Mouse (Mus musculus) left cerebral cortex, postnatal 14 days (tissue): ENCODE results near the gene Hist1h1a. TPM values are rescaled to one million over a fixed set of nuclear protein-coding genes. Genes with fewer than 3 reads are reported as not detected.
"Not testable (repeated sequence)": the region's sequence is repeated elsewhere in the genome, so short reads cannot be mapped to it uniquely, and the experiment has no call there.

ENCODE experiments used
- DNase-seq, 2 experiments: peaks; one replicate each; pipeline ENCODE4 v3.0.0; 2021 to 2022; ENCODE audit warnings: low spot score in 2 of 2, mixed read lengths in 1 of 2
- intact Hi-C: fragments of 180-260 bp; cut with DNase I; formaldehyde crosslinking; loops from one replicate; pipeline ENCODE4 v1.15.1; 2025
- total RNA-seq, 2 experiments: library from RNA; stranded (reverse); gene quantifications; 2 replicates each; pipeline ENCODE4 v1.2.3; 2021

The Hist1h1a gene
- total RNA-seq, 2 experiments from 2014 or later, result 20.4 to 29.2 TPM

- intact Hi-C loops, result no loop called here
- no peak for DNase-seq
These were observed 10.0 kb upstream of the Hist1h1a start for GRCm38 (mm10) chr13:23753314-23754078.

DNA sequence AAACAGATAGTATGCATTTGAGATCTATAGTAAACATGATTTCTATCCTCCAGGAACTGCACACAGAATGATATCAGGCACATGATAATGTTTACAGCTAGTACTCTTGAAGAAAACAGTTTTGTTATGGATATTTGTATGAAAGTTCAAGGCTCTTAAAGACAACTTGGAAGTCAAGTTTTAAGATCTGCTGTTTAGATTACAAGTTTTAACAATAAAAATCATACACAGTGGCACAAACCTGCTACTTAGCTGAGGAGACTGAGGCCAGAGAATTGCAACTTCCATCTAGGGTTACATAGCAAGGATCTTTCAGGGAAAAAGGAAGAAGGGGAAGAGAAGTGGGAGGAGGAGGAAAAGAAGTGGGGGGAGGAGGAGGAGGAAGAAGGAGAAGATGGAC lies 8.5 kb upstream of the Hist1h1a start:
- intact Hi-C loops, result no loop called here

GRCm38 (mm10) chr13:23756790-23757189 lies 6.7 kb upstream of the Hist1h1a start, which contains the start of gene Hist1h4b:
Gene Hist1h4b (plus strand): TSS chr13:23757013.
- peak; percentile 90 for DNase-seq
- intact Hi-C loops, result no loop called here

More for the DNA sequence above, 8.5 kb upstream of the Hist1h1a start:
- no peak for DNase-seq

- DNase-seq, result no peak
- intact Hi-C loops, result no loop called here
These were observed 6.2 kb upstream of the Hist1h1a start for GRCm38 (mm10) chr13:23757211-23757773.

- no peak for DNase-seq
- intact Hi-C loops, result no loop called here
These were observed 5.5 kb upstream of the Hist1h1a start for GRCm38 (mm10) chr13:23757921-23758320.

GRCm38 (mm10) chr13:23759251-23759771 lies 4.2 kb upstream of the Hist1h1a start:
- DNase-seq, result no peak
- intact Hi-C loops, result no loop called here

DNA sequence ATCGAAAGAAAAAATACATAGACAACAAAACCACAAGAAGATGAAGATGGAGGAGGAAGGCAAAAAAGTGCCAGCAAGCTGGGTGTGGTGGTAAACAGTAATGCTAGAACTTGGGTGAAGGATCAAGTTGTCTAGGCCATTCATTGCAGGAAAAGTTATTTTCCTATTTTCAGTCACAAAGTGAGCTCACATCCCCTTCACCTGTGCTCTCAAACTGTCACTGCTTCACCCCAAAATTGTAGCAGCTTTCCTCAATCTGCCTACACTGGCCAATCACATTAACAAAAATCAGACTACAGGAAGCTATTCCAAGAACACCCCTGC lies 3.6 kb upstream of the Hist1h1a start:
- no peak for DNase-seq
- intact Hi-C loops, result no loop called here

DNA sequence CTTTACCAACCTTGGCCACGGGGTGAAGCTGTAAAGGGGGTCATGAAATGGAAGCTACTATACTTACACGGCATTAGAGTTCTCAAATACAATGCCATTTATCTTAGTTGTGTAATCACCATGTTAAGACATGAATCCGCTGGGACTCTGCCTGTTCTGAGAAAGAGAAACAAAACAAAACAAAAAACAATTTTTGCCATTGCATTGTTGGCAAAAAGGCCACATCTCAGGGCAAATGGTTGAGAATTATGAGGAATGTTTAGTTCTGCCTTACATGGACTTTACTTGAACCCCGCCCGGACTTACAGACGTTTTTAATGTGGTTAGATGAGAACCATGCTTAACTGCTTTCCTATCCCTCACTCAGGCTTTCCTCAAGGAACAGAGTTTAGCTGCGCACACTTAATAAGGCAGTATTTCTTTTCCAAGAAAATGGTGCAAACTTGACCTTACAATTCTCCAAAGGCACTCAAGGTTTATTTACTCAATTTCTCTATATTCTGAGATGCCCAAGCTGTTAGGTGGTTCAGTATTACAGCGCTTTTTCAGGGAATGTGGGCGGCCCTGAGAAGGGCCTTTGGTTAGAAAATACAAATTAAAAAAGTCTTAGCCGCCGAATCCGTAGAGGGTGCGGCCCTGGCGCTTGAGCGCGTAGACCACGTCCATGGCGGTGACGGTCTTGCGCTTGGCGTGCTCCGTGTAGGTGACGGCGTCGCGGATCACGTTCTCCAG lies 3.1 kb upstream of the Hist1h1a start:
- peak in 1 of 2 experiments; percentile 48 for DNase-seq
- intact Hi-C loops, result no loop called here

DNA sequence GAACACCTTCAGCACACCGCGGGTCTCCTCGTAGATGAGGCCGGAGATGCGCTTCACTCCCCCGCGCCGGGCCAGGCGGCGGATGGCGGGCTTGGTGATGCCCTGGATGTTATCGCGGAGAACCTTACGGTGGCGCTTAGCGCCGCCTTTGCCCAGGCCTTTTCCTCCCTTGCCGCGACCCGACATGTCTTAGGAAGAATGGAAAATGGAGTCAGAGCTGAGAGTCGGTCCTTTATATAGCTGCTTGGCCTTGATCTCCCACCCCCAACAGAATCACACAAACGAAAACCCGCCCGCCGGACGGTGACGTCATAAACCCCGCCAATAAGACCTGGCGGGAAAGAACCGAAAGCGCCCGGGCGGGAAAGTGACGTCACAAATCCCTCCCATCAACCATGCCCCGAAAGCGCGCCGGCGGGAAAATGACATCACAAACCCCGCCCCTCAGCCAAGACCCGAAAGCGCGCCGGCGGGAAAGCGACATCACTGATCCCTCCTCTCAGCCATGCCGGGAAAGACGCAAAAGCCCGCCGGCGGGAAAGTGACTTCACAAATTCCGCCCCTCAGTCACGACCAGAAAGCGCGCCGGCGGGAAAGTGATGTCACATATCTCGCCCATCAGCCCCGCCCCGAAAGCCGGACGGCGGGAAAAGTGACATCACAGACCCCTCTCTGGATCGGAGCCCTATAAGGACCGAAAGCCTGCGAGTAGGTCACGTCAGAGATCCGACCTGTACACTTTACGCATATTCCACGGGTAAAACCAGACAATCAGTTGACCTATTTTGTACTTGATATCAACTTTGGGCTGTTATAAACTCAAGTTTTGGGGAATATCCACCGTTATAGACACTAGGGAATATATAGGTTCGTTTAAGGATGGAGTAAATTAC lies 2.2 kb upstream of the Hist1h1a start, which contains the start of gene Hist1h4a:
Gene Hist1h4a (minus strand): TSS at position 259 of the 893 bp plus-strand sequence.
- DNase-seq, result peak; percentile 99
- intact Hi-C loops, result no loop called here

DNA sequence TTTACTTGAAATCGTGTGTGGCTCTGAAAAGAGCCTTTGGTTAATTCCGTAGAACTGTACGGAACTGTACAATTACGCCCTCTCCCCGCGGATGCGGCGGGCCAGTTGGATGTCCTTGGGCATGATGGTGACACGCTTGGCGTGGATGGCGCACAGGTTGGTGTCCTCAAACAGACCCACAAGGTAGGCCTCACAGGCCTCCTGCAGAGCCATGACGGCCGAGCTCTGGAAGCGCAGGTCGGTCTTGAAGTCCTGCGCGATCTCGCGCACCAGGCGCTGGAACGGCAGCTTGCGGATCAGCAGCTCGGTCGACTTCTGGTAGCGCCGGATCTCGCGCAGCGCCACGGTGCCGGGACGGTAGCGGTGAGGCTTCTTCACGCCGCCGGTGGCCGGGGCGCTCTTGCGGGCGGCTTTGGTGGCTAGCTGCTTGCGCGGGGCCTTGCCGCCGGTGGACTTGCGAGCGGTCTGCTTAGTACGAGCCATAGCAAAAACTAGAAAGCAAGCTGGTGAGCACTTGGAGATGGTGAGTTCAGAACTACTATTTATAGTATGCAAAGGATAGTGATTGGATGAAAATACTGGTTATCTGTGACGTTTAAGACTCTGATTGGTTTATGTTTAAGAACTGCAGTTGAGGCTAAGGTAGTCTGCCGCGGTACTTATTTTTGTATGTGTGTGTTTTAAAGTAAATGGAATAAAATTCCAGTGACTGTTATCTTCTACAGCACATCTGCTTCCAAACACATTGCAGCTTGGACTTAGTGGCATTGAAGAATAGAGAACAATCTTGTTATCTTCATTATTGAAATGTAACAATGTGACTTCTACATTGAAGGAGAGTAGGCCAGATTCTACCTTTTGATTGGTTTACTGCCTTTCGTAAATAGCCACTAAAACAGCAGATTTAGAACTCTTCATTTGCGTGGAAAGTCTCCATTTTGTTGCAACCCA lies 1.3 kb upstream of the Hist1h1a start, which contains the start of gene Hist1h3a:
Gene Hist1h3a (minus strand): TSS at position 516 of the 951 bp plus-strand sequence.
- DNase-seq, result peak; percentile 60 to 91
- intact Hi-C loops, result not testable (repeated sequence)

DNA sequence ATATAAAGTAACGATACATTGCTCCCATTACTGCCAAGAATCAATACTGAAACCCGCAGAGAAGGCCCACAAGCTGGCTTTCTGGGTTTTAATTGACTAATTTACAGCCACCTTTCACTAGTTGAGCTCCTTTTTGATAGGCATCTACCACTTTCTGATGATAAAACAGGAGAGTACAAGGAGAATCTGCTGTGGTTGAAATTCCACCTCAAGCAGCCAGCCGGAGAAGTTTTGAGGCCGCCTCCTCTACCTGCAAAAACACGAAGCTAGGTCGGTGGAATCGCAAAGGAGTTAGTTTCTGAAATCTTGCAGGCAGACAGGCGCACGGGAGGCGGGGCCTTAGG lies 252 bp upstream of the Hist1h1a start:
- no peak for DNase-seq
- intact Hi-C loops, result no loop called here

DNA sequence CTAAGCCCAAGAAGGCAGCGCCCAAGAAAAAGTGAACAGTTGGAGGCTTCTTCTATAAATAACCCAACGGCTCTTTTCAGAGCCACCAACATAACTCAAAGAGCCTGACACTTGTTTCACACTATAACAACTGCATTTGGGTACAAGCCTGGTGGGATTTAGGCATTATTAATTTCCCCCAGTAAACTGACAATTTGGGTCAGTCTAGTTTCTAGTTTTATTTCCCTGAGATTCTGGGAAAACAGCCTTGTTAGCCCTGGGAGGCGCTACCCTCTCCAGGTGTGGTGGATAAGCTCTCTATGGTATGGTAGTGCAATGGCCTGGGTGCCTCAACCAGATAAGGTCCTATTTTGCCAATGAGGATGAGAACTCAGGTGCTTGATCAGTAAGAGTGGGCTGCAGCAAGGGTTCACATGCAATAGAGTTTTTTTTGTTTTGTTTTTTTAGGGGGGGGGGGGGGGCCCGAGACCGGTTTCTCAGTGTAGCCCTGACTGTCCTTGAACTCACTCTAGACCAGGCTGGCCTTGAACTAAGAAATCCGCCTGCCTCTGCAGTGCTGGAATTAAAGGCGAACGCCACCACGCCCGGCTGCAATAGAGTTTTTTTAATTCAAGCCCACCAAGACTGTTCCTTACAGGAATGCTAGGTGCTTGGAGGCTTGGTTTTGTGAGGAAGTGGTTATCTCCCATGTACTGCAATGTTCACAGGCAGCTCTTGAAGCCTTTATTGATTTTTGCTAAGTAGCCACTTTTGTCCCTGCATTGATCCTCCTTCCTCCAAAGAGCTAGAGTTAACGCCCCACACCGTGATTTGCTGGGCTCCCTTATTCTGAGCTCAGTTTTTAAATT lies 1.1 kb downstream of the Hist1h1a start:
- intact Hi-C loops, result no loop called here
- no peak for DNase-seq

- intact Hi-C loops, result no loop called here
- no peak for DNase-seq
These were observed 1.7 kb downstream of the Hist1h1a start for GRCm38 (mm10) chr13:23765172-23765513.

DNA sequence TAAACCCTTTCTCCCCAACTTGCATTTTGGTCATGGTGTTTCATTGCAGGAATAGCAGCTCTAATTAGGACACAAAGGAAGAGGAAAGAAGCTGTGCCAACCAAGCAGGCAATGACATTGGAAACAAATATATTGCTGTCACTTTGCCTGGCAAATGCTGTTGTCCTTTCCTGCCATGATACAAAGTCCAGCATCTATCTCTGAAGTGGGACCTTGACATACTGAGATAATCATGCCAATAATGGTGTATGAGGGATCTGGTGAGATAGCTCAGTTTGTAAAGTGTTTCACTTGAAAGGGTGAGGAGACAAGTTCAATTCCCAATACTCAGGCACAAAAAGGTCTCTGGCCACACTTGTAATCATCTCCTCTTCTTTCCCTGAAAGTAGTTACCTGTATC lies 3.3 kb downstream of the Hist1h1a start:
- intact Hi-C loops, result no loop called here
- DNase-seq, result no peak

DNA sequence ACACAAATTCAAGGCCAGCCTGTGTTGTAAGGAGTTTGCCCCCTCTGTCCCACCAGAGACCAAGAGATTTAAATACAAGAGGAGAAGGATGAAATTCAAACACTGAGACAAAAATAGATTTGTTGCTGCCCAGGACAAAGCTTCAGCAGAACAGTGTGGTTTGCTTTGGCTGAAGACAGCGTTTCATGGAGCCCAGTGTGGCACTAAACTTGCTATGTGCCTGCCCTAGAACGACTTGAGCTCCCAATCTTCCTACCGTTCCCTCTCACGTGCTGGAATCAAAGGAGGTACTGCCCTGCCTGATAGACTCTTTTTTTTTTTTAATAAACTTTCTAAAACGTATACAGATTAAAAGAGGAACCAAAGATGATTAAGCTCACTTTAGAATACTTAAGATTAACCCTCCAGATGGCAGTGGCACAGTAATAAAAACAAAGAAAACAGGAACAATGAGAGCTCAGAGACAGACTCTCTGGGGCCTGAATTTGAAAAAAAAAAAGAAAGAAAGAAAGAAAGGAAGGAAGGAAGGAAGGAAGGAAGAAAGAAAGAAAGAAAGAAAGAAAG lies 5.5 kb downstream of the Hist1h1a start:
- intact Hi-C loops, result no loop called here

DNA sequence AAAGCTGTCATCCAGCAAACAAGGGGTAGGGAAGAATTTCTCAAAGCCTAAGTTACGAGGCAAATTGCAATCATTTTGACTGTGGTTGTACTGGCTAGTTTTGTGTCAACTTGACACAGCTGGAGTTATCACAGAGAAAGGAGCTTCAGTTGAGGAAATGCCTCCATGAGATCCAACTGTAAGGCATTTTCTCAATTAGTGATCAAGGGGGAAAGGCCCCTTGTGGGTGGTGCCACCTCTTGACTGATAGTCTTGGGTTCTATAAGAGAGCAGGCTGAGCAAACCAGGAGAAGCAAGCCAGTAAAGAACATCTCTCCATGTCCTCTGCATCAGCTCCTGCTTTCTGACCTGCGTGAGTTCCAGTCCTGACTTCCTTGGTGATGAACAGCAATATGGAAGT lies 6.1 kb downstream of the Hist1h1a start, which contains the start of gene Trim38:
Gene Trim38 (plus strand): TSS at position 301 of the 400 bp plus-strand sequence.
- DNase-seq, intact Hi-C loops: not testable (repeated sequence)

More for the DNA sequence above, 5.5 kb downstream of the Hist1h1a start:
- no peak for DNase-seq
